Mouse (Mus musculus) right cerebral cortex, adult 18-20 months (tissue): ENCODE measurements at regions not wholly inside any gene's neighbourhood (a gene's known extent, or its start where the extent isn't known, plus 50 kb on each side); places are given as distances from the start of the nearest gene placed in this dataset.
A peak's percentile ranks its signal among the peaks of the same experiment; 100 is the strongest.

Experiments used
- DNase-seq: peaks from one replicate; pipeline ENCODE4 v3.0.0; 2022; ENCODE audit warnings: mixed read lengths

DNA sequence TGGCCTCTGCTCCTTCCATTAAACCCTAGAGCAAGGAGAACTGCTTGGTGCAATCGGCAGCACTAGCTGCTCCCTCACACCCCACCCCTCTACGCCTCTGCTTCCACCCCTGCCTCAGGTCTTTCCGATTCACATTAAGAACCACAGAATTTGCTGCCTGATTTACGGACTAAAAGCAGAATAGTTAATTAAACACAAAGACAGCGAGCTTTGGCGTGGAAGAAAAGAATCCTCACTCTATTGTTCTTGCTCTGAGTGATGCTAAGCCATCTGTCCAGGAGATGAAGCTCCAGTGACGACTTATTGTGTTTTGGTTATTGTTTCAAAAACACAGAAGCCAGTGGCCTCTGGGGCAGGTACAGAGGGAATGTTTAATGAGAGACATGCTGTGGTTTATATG lies 438.9 kb upstream of the Kcnab2 start:
- DNase-seq, result no peak

DNA sequence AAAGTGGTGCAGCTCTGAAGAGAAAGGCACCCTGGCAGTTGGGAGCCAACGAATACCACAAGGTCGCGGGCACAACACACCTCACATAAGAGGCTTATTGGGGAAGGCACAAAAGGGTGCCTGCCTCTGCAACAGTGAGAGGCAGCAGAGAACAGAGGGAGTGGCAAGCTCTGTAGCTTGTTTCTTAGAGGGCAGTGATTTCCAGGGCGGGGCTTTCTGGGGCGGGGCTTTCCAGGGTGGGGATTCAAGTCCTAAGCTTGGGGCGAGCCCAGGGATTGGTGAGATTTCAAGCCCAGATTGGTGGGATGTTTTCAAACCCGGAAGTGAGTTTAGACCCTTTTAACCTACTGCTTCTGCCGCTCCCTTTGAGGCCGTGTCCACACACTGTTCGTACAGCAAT lies 435.8 kb upstream of the Kcnab2 start:
- no peak for DNase-seq

GRCm38 (mm10) chr4:152912846-152913245 lies 435.2 kb upstream of the Kcnab2 start:
- DNase-seq, result no peak

DNA sequence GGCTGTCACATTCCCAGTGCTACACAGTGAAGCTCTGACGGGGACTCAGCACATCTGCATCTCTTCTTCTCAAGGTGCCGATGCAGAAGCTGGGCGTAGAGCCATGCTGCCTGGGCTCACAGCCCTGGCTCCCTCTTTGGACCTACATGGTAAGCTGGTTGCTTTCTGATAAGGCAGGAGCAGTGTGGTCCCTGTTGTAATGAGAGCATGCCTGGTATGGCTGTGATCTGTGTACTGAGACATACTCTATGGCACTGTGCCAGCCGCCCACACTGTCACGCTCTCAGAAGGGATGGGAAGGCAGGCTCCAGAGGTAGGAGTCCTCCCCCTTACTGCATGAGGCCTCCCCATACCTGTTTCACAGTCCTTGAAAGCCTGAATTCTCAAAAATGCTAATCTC lies 430.6 kb upstream of the Kcnab2 start:
- DNase-seq, result peak; percentile 70

DNA sequence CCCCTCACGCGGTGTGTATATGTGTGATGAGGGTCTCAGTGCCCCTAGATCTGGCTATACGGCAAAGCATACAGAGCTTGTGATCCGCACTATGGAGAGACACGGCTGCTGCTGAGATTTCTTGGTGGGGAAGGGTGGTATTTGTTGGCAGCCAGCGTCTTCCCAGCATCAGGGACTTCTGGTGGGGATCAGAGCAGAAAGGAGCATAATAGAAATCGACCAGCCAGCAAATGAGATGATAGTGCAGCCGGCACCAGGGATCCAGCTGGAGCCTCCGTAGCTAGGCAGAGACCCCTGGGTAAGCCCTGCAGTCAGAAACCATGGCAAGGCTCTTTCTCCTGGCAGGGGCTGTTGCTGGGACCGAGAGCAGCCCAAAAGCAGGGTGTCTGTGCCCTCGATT lies 425.2 kb upstream of the Kcnab2 start:
- no peak for DNase-seq

GRCm38 (mm10) chr4:152900049-152900448 lies 422.4 kb upstream of the Kcnab2 start:
- peak; percentile 19 for DNase-seq

DNA sequence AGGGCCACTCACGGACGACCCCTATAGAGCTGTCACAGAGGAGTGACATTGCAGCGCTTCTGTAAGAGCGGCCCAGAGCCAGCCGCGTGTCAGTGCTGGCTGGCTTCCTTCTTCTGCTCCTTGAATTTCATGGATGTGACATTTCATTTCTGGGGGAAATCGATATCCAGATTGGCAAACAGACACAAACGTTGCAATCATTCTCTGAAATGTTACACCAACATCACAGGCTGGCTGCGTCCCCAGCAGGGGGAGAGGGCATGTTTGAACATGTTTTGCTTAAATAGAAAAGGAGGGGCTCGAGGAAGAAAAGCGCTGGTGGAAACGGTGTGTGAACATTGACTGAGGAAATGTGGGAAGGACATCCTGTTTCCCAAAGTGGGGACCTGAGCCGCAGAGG lies 417.4 kb upstream of the Kcnab2 start:
- DNase-seq, result no peak

GRCm38 (mm10) chr4:152892997-152893396 lies 415.3 kb upstream of the Kcnab2 start:
- no peak for DNase-seq

- no peak for DNase-seq
These were observed 411.5 kb upstream of the Kcnab2 start for GRCm38 (mm10) chr4:152889211-152889610.

GRCm38 (mm10) chr4:152888306-152888705 lies 410.6 kb upstream of the Kcnab2 start:
- no peak for DNase-seq

DNA sequence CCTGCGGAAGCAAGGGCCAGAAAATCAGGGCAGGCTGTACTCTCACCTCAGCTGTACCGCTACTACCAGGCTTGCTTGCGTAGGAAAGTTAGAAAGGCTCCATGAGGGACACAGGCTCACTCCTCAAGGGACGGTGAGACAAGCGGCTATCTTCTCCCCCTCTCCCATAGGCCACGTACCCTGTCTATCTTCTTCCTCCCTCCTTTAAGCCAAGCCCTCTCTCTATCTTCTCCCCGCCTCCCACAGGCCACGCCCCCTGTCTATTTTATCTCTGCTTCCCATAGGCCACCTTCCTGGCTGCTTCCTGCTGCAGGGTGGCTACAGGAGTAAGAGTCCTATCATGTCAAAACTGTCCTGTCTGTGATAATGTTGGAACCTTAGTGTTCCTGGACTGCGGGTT lies 409.1 kb upstream of the Kcnab2 start:
- DNase-seq, result no peak

- no peak for DNase-seq
These were observed 403.8 kb upstream of the Kcnab2 start for GRCm38 (mm10) chr4:152881433-152881930.

GRCm38 (mm10) chr4:152880368-152880767 lies 402.7 kb upstream of the Kcnab2 start:
- no peak for DNase-seq

GRCm38 (mm10) chr4:152878941-152879340 lies 401.3 kb upstream of the Kcnab2 start:
- DNase-seq, result no peak

GRCm38 (mm10) chr4:152878401-152878800 lies 400.7 kb upstream of the Kcnab2 start:
- no peak for DNase-seq

DNA sequence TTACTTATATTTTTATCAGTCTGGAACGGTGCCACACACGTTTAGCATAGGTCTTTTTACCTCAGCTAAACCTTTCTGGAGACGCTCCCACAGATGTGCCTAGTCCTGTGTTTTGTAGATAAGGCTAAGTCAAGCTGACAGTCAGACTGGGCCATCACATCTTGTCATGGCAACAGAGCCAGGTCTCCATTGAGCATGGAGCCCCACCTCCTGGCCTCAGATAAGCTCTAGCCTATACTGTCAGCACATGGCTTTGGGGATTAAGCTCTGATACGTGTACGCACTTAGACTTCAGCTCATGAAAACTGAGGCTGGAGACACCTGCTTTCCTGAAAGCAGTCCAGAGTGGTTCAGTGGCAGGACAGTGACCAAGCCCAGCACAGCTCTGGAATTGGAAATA lies 392.4 kb upstream of the Kcnab2 start:
- DNase-seq, result no peak

- no peak for DNase-seq
These were observed 388.2 kb upstream of the Kcnab2 start for GRCm38 (mm10) chr4:152865894-152866293.

GRCm38 (mm10) chr4:152862818-152863614 lies 385.3 kb upstream of the Kcnab2 start:
- peak; percentile 40 for DNase-seq

DNA sequence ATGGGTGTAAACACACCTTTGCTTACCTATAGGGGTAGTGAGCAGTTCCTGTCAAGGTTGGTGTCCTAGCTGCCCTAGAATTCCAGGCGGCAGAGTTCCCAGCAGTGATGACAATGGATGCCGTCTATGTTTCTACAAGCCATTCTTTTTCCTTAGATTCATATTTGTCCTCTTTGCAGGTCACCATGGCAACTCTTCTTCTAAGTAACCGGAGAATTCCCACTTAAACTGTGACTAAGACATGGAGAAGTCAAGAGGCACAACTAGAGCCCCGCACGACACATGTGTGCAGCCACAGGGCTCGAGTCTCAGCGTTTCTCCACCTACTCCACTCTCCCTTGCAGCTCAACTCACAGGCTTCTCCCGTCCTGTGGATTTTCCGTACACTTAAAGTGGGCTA lies 381.5 kb upstream of the Kcnab2 start:
- DNase-seq, result no peak

GRCm38 (mm10) chr4:152850147-152850546 lies 372.5 kb upstream of the Kcnab2 start:
- DNase-seq, result no peak

- no peak for DNase-seq
These were observed 358.4 kb upstream of the Kcnab2 start for GRCm38 (mm10) chr4:152836080-152836479.

GRCm38 (mm10) chr4:152834421-152835110 lies 356.9 kb upstream of the Kcnab2 start:
- DNase-seq, result no peak

DNA sequence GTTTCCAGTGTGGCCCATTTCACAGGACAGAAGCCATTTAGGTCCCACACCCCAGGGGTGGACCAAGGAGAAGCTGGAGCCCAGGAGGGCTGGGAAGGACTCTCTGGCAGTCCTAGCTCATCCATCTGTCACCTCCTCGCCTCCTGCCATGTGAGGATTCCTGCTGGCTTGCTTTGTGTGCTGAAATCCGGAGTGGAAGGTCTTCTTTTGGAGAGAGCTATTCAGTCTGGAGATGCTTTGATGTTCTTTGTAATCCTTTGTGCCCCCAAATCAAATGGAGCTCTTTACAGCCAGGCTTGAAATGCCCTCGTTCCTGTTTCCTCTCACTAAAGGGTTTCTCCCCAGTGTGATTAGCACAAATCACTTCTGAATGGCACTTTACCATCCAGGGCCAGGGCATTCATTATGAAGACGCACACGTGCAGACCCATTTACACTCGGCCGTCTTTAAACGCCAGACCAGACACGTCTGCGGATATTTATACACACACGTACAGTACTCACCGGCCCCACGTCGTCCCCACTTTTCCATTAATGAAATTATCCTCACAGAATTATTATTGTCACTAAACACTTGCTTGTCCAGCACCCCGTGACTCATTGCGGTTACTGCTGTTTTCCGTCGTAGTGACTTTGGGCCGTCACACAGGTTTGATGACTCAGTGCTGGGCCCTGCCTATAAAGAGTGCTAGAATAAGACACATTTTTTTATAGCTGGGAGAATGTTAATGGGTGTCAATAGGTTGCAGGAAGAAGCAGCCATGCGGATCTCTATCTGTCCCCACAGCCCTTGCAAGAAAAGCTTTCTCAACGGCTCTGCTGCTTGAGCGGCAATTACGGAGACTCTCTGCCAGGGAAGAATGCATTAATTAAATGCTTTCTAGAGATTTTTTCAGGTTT lies 356.0 kb upstream of the Kcnab2 start:
- DNase-seq, result peak; percentile 13
